Comparison of ENCODE assay signal across 11 mouse cellular contexts in the genomic region with DNA sequence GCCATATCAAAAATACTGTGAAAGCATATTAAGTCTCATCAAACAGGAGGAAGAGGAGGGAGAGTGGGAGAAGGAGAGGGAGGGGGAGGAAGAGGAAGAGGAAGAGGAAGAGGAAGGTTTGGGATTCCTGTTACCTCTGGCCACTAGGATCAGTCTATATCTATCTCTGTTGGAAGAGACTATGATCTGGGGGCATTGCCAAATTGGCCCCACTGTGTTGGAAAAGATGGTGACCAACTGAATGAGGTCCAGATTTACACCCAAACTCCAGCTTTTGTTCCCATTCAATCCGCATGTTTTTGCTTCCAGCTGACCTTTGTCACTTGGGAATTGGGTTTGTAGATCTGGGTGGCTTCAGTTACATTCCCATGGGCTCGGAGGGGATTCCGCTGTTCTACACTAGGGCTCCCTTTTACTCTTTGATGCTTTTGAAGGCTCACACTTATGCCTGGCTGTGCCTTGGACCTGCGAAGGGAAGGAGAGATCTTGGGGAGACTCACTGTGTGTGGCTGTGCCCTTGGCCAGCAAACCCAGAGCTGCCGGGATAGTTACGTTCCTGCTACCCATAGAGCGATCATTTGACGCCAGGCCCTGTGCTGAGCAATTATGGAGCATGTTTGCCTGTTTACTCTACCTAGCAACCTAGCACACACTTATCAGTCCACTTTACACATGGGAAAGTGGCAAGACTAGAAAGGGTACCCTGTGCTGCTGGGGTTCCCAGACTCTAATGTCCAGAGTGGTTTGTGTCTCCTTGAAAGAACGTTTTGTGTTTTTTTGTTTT.
"Had no signal": no experiment of that assay in that cellular context is flagged by ENCODE, and none has a peak within 500 bp of the region (broad histone marks: within the 10 kb centered on the region; RNA-seq: fewer than 3 reads in every experiment).

No protein-coding gene starts in this region.

- H3K4me1 ChIP-seq: midbrain, embryonic 15.5 days had no signal

- ATAC-seq: lung, postnatal 0 days; midbrain, embryonic 15.5 days had no signal

- H3K27me3 ChIP-seq: liver, embryonic 15.5 days; midbrain, embryonic 15.5 days; neural tube, embryonic 12.5 days had no signal

- H3K9me3 ChIP-seq: liver, embryonic 15.5 days; midbrain, embryonic 15.5 days; neural tube, embryonic 12.5 days had no signal

- H3K9ac ChIP-seq: liver, embryonic 15.5 days; midbrain, embryonic 15.5 days; neural tube, embryonic 12.5 days had no signal

- H3K27ac ChIP-seq: liver, embryonic 15.5 days; midbrain, embryonic 15.5 days; neural tube, embryonic 12.5 days; stomach, postnatal 0 days had no signal

- H3K36me3 ChIP-seq: liver, embryonic 15.5 days; midbrain, embryonic 15.5 days; neural tube, embryonic 12.5 days had no signal

- H3K4me3 ChIP-seq: liver, embryonic 15.5 days; midbrain, embryonic 15.5 days; neural tube, embryonic 12.5 days had no signal

- DNase-seq: kidney, postnatal 25 days; layer of hippocampus, adult 9-11 months; lung, adult 2 months; lung, postnatal 36 days; thymus, postnatal 4 days had no signal

- H3K4me2 ChIP-seq: liver, embryonic 11.5 days; liver, embryonic 15.5 days; midbrain, embryonic 15.5 days; neural tube, embryonic 12.5 days had no signal
